Mouse (Mus musculus) forebrain, postnatal 0 days (tissue): ENCODE results near the gene Gm37240. TPM values are rescaled to one million over a fixed set of nuclear protein-coding genes. Genes with fewer than 3 reads are reported as not detected.

Experiments used
- ATAC-seq: fragments of 200-750 bp; cut with Nextera tagmentation; 2 replicates; pipeline ENCODE4 v1.8.0; 2017; ENCODE audit warnings: mild to moderate bottlenecking, moderate library complexity
- DNase-seq: peaks from one replicate; pipeline ENCODE4 v3.0.0-alpha.2; 2015
- H3K27ac ChIP-seq: fragments of 300-500 bp; sonication (generic); 2 replicates; pipeline ENCODE4 v1.5.1; 2014; ENCODE audit warnings: low read depth, mild to moderate bottlenecking, antibody characterized with exemption, low read length, moderate library complexity, mixed read lengths
- H3K27me3 ChIP-seq: fragments of 300-500 bp; sonication (generic); 2 replicates; pipeline ENCODE4 v1.6.1; 2014; ENCODE audit warnings: mild to moderate bottlenecking, low read length, mixed read lengths; ENCODE audit not compliant: insufficient read depth
- H3K36me3 ChIP-seq: fragments of 300-500 bp; sonication (generic); 2 replicates; pipeline ENCODE4 v1.6.1; 2014; ENCODE audit warnings: mild to moderate bottlenecking, moderate library complexity; ENCODE audit not compliant: insufficient read depth
- H3K4me1 ChIP-seq: fragments of 300-500 bp; sonication (generic); 2 replicates; pipeline ENCODE4 v1.6.1; 2014; ENCODE audit warnings: antibody characterized with exemption; ENCODE audit not compliant: insufficient read depth
- H3K4me2 ChIP-seq: fragments of 300-500 bp; sonication (generic); 2 replicates; pipeline ENCODE4 v1.6.1; 2014; ENCODE audit warnings: low read depth, mild to moderate bottlenecking, moderate library complexity
- H3K4me3 ChIP-seq: fragments of 300-500 bp; sonication (generic); 2 replicates; pipeline ENCODE4 v1.5.1; 2014; ENCODE audit warnings: low read depth, low read length, mixed read lengths
- H3K9ac ChIP-seq: fragments of 300-500 bp; sonication (generic); 2 replicates; pipeline ENCODE4 v1.6.1; 2014; ENCODE audit warnings: mild to moderate bottlenecking
- H3K9me3 ChIP-seq: fragments of 300-500 bp; sonication (generic); 2 replicates; pipeline ENCODE4 v1.6.1; 2016; ENCODE audit warnings: low read length
- CTCF ChIP-seq: sonication (generic); IDR thresholded peaks from 2 replicates; pipeline ENCODE4 v1.5.1; 2016; ENCODE audit warnings: antibody characterized with exemption, control low read depth, low read depth
- WGBS: fragments of 180-500 bp; shearing (Covaris S2); extraction: QIAGEN DNeasy Blood & Tissue Kit; methylation state at CpG from one replicate; pipeline ENCODE4 v1.1.7; 2014; 5-methylcytosine and 5-hydroxymethylcytosine counted together
- polyA plus RNA-seq: library from polyadenylated mRNA; unstranded; fragments of >200 nt; fragmentation: Nextera tagmentation; extraction: Ambion mirVana; gene quantifications from 2 replicates; pipeline ENCODE4 v1.2.1, GENCODE M21; 2015
- total RNA-seq: library from RNA; depleted of rRNA; stranded (reverse); fragments of >200 nt; gene quantifications from 2 replicates; pipeline ENCODE4 v1.2.3, GENCODE M21; 2014

The Gm37240 gene
- total and polyA plus RNA-seq, 2 experiments from 2014 or later = 0.67 to 1.2 TPM

DNA sequence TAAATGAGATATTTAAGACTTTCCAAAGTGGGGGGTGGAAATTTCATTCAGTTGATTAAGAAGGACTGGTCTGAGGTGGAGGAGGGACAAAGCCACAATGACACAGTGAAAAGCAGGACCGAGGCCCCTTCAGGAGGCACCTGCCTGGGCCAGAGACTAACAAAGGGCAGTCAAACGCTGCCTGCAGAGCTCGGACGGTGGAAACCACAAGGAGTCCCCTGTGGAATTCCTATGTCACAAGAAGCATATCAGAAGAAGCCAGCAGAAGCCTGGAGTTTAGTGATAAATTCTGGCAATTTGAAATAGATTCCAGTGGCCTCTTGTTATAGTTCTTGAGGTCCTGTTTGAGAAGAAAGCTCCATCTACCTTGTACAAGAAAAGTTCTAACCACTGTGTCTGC is 30.2 kb downstream of the Gm37240 start:
- Histone ChIP-seq H3K4me1 (peaks cover 7% of the 10 kb centered on the region; the same call in 1 of the 2 replicates), H3K27ac (no peak overlapping the region), H3K9ac (no peak overlapping the region), H3K36me3 (no peaks in the 10 kb centered on the region), H3K9me3 (no peaks in the 10 kb centered on the region), H3K4me3 (no peak overlapping the region), H3K4me2 (no peak overlapping the region), H3K27me3 (no peaks in the 10 kb centered on the region)
- DNase-seq = no peak
- no peak for ATAC-seq
- TF ChIP-seq CTCF = no peak
- WGBS = 21% methylated on average over 4 of the region's 4 CpGs

DNA sequence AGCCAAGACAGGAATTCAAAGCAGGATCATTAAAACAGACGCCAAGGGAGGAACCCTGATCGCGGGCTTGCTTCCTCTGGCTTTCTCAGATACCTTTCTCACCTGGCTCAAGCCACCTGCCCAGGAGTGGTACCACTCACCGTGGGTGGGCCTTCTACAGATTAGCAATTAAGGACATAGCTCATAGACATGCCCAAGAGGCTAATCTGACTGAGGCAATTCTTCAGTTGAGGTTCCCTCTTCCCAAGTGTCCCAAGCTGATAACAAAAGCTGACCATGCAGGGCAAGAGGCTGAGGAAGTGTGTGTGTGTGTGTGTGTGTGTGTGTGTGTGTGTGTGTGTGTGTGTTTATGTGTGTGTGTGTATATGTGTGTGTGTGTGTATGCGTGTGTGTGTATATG is 31.4 kb downstream of the Gm37240 start:
- ATAC-seq = no peak
- Histone ChIP-seq H3K9ac (no peak overlapping the region), H3K36me3 (no peaks in the 10 kb centered on the region), H3K9me3 (no peaks in the 10 kb centered on the region), H3K27me3 (no peaks in the 10 kb centered on the region), H3K4me2 (no peak overlapping the region), H3K4me1 (peaks cover 7% of the 10 kb centered on the region; the same call in 1 of the 2 replicates), H3K4me3 (no peak overlapping the region), H3K27ac (peak overlapping the region; percentile 40; the same call in 1 of the 2 replicates)
- TF ChIP-seq CTCF = no peak
- DNase-seq = no peak
- 68% methylated on average over 5 of the region's 5 CpGs for WGBS

DNA sequence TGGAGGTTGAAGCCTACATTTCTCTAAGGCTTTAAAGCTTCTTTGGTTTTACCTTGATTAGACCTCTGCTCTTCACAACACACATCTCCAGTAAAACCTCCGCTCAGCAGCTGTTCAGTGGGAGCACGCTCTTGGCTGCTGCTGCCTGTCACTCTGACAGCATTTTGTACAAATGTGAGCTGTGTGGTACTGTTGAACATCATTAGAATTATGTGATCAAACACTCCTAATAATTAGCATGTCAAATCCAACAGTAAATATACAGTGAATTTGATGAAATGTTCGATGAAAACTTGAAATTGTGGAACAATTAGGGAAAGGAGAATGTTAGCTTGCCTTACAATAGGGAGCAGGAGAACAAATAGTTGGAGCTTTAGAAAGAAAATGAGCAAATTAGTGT is 32.3 kb downstream of the Gm37240 start:
- DNase-seq = peak; percentile 25
- Histone ChIP-seq H3K4me2 (no peak overlapping the region), H3K9ac (no peak overlapping the region), H3K36me3 (no peaks in the 10 kb centered on the region), H3K27me3 (no peaks in the 10 kb centered on the region), H3K9me3 (no peaks in the 10 kb centered on the region), H3K27ac (peak overlapping the region; percentile 40; the same call in 1 of the 2 replicates), H3K4me1 (peaks cover 7% of the 10 kb centered on the region; the same call in 1 of the 2 replicates), H3K4me3 (no peak overlapping the region)
- peak; percentile 83 for ATAC-seq
- TF ChIP-seq CTCF = no peak
- WGBS = 36% methylated on average over 3 of the region's 3 CpGs

DNA sequence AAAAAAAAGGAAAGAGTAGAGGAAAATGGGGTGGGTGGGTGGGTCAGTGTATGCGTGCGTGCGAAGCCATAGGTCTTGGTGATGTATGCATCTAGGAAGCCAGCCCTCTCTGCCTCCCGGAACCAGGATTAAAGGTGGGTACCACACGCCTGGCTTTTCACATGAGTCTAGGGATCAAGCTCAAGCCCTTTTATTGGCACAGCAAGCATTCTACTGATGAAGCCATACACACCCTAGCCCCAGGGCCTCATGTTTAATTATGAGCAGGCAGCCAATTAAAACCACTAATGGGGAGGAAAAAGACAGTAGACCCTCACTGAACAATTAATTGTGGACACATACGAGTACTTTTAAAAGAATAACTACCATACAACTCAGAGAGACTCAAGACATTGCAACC is 33.2 kb downstream of the Gm37240 start:
- WGBS = 24% methylated on average over 6 of the region's 6 CpGs
- no peak for DNase-seq
- H3K27ac ChIP-seq = peak overlapping the region; percentile 57; the same call in 1 of the 2 replicates

DNA sequence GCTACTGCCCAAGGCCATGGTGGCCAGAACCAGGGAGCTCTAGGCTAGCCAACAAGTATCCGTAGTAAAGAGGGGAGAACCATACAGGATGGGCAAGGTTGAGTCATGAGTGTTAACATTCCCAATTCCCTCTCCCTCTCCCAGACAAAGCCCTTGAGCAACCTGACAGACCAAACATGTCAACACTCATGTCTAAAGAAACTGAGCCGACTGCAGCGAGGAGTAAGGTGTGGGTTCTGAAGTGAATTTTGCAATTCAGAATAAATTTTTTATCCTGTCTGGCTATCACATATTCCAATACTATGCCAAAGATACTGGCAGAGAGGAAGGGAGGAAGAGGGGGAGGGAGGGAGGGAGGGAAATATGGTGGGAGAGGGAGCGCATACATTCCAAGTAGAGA is 33.6 kb downstream of the Gm37240 start:
- H3K27me3 ChIP-seq = no peaks in the 10 kb centered on the region
- no peak overlapping the region for H3K4me2 ChIP-seq
- H3K27ac ChIP-seq = no peak overlapping the region
- H3K9me3 ChIP-seq = no peaks in the 10 kb centered on the region
- no peak overlapping the region for H3K9ac ChIP-seq
- ATAC-seq (peak; percentile 73), DNase-seq (peak; percentile 31)
- no peak for TF ChIP-seq CTCF
- no peak overlapping the region for H3K4me3 ChIP-seq
- WGBS = 57% methylated on average over 4 of the region's 4 CpGs
- peaks cover 7% of the 10 kb centered on the region; the same call in 1 of the 2 replicates for H3K4me1 ChIP-seq
- H3K36me3 ChIP-seq = no peaks in the 10 kb centered on the region

More for the DNA sequence above, 33.2 kb downstream of the Gm37240 start:
- Histone ChIP-seq H3K9me3 (no peaks in the 10 kb centered on the region), H3K4me2 (no peak overlapping the region), H3K9ac (no peak overlapping the region), H3K36me3 (no peaks in the 10 kb centered on the region), H3K4me3 (no peak overlapping the region), H3K27me3 (no peaks in the 10 kb centered on the region), H3K4me1 (peaks cover 7% of the 10 kb centered on the region; the same call in 1 of the 2 replicates)
- ATAC-seq = peak; percentile 20; the same call in 1 of the 2 replicates
- TF ChIP-seq CTCF = no peak

DNA sequence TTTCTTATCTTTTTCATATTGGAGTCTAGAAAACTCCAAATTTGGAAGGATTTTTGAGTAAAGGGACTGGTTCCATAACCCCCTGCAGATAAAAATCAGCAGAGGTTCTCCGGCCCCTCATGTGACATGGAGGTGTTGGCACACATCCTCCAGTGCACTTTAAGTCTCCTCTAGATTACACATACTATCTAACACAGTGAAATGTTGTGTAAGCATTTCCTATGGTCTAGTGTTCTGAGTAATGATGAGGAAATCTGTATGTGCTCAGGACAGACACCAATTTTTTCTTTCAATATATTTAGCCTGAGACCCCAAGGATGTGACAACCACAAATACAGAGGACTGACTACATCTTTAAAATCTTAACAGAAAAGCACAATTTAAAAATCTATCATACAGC is 37.2 kb downstream of the Gm37240 start:
- Histone ChIP-seq H3K4me2 (no peak overlapping the region), H3K9ac (no peak overlapping the region), H3K36me3 (no peaks in the 10 kb centered on the region), H3K4me3 (no peak overlapping the region), H3K9me3 (no peaks in the 10 kb centered on the region), H3K27me3 (no peaks in the 10 kb centered on the region), H3K27ac (no peak overlapping the region), H3K4me1 (no peaks in the 10 kb centered on the region)
- 97% methylated on average over 1 of the region's 1 CpGs for WGBS
- no peak for ATAC-seq
- no peak for TF ChIP-seq CTCF
- DNase-seq = no peak

DNA sequence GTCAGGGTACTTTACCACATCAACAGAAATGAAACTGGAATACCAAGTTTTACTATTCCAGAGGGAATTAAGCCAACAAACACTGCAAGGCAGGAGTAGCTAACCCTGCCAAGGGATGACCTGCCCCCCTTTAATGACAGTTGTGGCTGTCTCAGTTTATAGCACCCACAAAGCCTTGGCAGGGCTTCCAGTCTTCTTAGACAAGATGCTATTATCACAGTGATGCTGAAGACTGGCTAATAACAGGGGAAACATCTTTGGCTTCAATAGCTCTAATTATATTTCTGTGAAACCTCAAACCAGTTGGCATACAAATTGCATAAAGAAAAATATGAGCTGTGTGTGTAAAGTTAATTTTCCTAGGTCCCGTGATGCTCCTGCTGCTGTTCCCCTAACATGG is 41.0 kb downstream of the Gm37240 start:
- no peak overlapping the region for H3K4me2 ChIP-seq
- WGBS = 29% methylated on average over 1 of the region's 1 CpGs
- H3K36me3 ChIP-seq = no peaks in the 10 kb centered on the region
- H3K4me3 ChIP-seq = no peak overlapping the region
- no peaks in the 10 kb centered on the region for H3K9me3 ChIP-seq
- no peak for TF ChIP-seq CTCF
- no peak overlapping the region for H3K27ac ChIP-seq
- DNase-seq = peak; percentile 35
- H3K27me3 ChIP-seq = no peaks in the 10 kb centered on the region
- peak; percentile 73; the same call in 1 of the 2 replicates for ATAC-seq
- no peak overlapping the region for H3K9ac ChIP-seq
- H3K4me1 ChIP-seq = no peaks in the 10 kb centered on the region; the same call in 1 of the 2 replicates
